Mouse (Mus musculus): Measurements from ENCODE around the gene Cmtm3. TPM values are rescaled to one million over a fixed set of nuclear protein-coding genes. Genes with fewer than 3 reads are reported as not detected.
A peak's percentile ranks its signal among the peaks of the same experiment; 100 is the strongest.

Gene Cmtm3
- polyA plus RNA-seq, 1 experiment: 133 TPM

DNA sequence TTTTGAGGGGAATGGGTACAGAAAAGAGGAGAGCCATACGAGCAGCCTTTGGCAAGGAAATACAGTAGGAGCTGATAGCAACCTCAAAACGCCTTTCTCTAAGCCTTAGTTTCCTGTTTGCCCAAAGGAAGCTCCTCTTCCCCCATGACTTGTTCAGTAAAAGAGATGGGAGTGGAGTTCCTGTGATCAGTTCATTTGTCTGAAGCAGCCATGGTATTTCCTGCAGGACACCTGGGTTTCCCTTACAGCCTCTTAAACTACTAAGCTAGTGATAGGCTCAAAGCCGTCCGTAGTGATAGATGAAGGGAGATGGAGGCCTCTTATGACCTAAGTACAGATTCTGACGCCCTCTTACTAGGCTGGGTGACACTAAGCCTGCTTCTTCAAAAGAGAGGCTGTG is 3.2 kb downstream of the Cmtm3 start:
- no peaks in the 10 kb centered on the region; the same call in 1 of the 2 replicates for H3K4me1 ChIP-seq (ENCODE audit: control insufficient read depth, insufficient read depth, low read length)
- TF ChIP-seq POLR2A (IDR thresholded peaks at IDR 0.05; ENCODE audit: low read depth, low read length) (no peak), CTCF (IDR thresholded peaks at IDR 0.05; ENCODE audit: borderline replicate concordance, insufficient read depth, low read length) (no peak)
- H3K4me3 ChIP-seq (ENCODE audit: insufficient read depth, low read length): no peak overlapping the region
- no peak overlapping the region for H3K27ac ChIP-seq (ENCODE audit: insufficient read depth, low read length)

- Histone ChIP-seq H3K27ac (ENCODE audit: insufficient read depth, low read length) (no peak overlapping the region), H3K4me3 (ENCODE audit: insufficient read depth, low read length) (no peak overlapping the region), H3K4me1 (ENCODE audit: control insufficient read depth, insufficient read depth, low read length) (no peaks in the 10 kb centered on the region; the same call in 1 of the 2 replicates)
- TF ChIP-seq CTCF (IDR thresholded peaks at IDR 0.05; ENCODE audit: borderline replicate concordance, insufficient read depth, low read length) (peak; percentile 99), POLR2A (IDR thresholded peaks at IDR 0.05; ENCODE audit: low read depth, low read length) (no peak)
Measured at GRCm38 (mm10) chr8:104343957-104344356, 4.7 kb downstream of the Cmtm3 start.

GRCm38 (mm10) chr8:104344622-104345021 is 5.4 kb downstream of the Cmtm3 start:
- H3K4me3 ChIP-seq (ENCODE audit: insufficient read depth, low read length): no peak overlapping the region
- no peaks in the 10 kb centered on the region; the same call in 1 of the 2 replicates for H3K4me1 ChIP-seq (ENCODE audit: control insufficient read depth, insufficient read depth, low read length)
- no peak overlapping the region for H3K27ac ChIP-seq (ENCODE audit: insufficient read depth, low read length)
- TF ChIP-seq POLR2A (IDR thresholded peaks at IDR 0.05; ENCODE audit: low read depth, low read length): no peak

- Histone ChIP-seq H3K4me3 (ENCODE audit: insufficient read depth, low read length) (no peak overlapping the region), H3K27ac (ENCODE audit: insufficient read depth, low read length) (no peak overlapping the region), H3K4me1 (ENCODE audit: control insufficient read depth, insufficient read depth, low read length) (no peaks in the 10 kb centered on the region; the same call in 1 of the 2 replicates)
- TF ChIP-seq POLR2A (IDR thresholded peaks at IDR 0.05; ENCODE audit: low read depth, low read length) (no peak), CTCF (IDR thresholded peaks at IDR 0.05; ENCODE audit: borderline replicate concordance, insufficient read depth, low read length) (no peak)
Measured at GRCm38 (mm10) chr8:104346706-104347105, 7.5 kb downstream of the Cmtm3 start.

- TF ChIP-seq POLR2A (IDR thresholded peaks at IDR 0.05; ENCODE audit: low read depth, low read length): no peak
- no peak for TF ChIP-seq CTCF (IDR thresholded peaks at IDR 0.05; ENCODE audit: borderline replicate concordance, insufficient read depth, low read length)
- Histone ChIP-seq H3K4me1 (ENCODE audit: control insufficient read depth, insufficient read depth, low read length) (no peaks in the 10 kb centered on the region), H3K27ac (ENCODE audit: insufficient read depth, low read length) (no peak overlapping the region), H3K4me3 (ENCODE audit: insufficient read depth, low read length) (no peak overlapping the region)
Measured at GRCm38 (mm10) chr8:104348971-104349370, 9.8 kb downstream of the Cmtm3 start.

GRCm38 (mm10) chr8:104350047-104350446 is 10.8 kb downstream of the Cmtm3 start:
- TF ChIP-seq POLR2A (IDR thresholded peaks at IDR 0.05; ENCODE audit: low read depth, low read length) (no peak), CTCF (IDR thresholded peaks at IDR 0.05; ENCODE audit: borderline replicate concordance, insufficient read depth, low read length) (no peak)

GRCm38 (mm10) chr8:104353186-104353585 is 14.0 kb downstream of the Cmtm3 start:
- Histone ChIP-seq H3K27ac (ENCODE audit: insufficient read depth, low read length) (no peak overlapping the region), H3K4me1 (ENCODE audit: control insufficient read depth, insufficient read depth, low read length) (no peaks in the 10 kb centered on the region), H3K4me3 (ENCODE audit: insufficient read depth, low read length) (no peak overlapping the region)
- peak; percentile 14; the same call in 1 of the 2 replicates for TF ChIP-seq CTCF (IDR thresholded peaks at IDR 0.05; ENCODE audit: borderline replicate concordance, insufficient read depth, low read length)
- no peak for TF ChIP-seq POLR2A (IDR thresholded peaks at IDR 0.05; ENCODE audit: low read depth, low read length)

More at GRCm38 (mm10) chr8:104350047-104350446, 10.8 kb downstream of the Cmtm3 start:
- Histone ChIP-seq H3K27ac (ENCODE audit: insufficient read depth, low read length) (no peak overlapping the region), H3K4me1 (ENCODE audit: control insufficient read depth, insufficient read depth, low read length) (no peaks in the 10 kb centered on the region), H3K4me3 (ENCODE audit: insufficient read depth, low read length) (no peak overlapping the region)

DNA sequence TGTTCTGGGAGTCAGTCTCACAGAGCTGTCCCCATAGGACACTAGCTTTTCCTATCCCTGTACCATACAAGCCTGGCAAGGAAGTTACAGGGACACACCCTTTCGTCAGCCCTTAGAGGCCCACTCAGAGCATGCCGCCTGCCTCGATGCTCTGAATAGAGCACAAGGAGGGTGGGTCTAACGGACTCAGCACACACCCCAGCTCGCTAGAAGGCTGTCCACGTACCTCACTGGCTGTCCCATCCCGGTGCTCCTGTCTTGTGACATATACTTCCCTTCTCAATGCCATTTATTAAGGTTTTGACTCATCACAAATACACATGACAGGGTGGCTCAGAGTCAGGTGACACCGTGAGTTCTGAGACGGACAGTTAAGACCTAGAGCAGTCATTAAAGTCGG is 15.3 kb downstream of the Cmtm3 start:
- no peaks in the 10 kb centered on the region for H3K4me1 ChIP-seq (ENCODE audit: control insufficient read depth, insufficient read depth, low read length)
- H3K4me3 ChIP-seq (ENCODE audit: insufficient read depth, low read length): no peak overlapping the region
- TF ChIP-seq POLR2A (IDR thresholded peaks at IDR 0.05; ENCODE audit: low read depth, low read length) (no peak), CTCF (IDR thresholded peaks at IDR 0.05; ENCODE audit: borderline replicate concordance, insufficient read depth, low read length) (no peak)
- H3K27ac ChIP-seq (ENCODE audit: insufficient read depth, low read length): no peak overlapping the region

- Histone ChIP-seq H3K4me3 (ENCODE audit: insufficient read depth, low read length) (no peak overlapping the region), H3K4me1 (ENCODE audit: control insufficient read depth, insufficient read depth, low read length) (no peaks in the 10 kb centered on the region), H3K27ac (ENCODE audit: insufficient read depth, low read length) (no peak overlapping the region)
- TF ChIP-seq POLR2A (IDR thresholded peaks at IDR 0.05; ENCODE audit: low read depth, low read length) (no peak), CTCF (IDR thresholded peaks at IDR 0.05; ENCODE audit: borderline replicate concordance, insufficient read depth, low read length) (no peak)
Measured at GRCm38 (mm10) chr8:104358637-104359036, 19.4 kb downstream of the Cmtm3 start.

DNA sequence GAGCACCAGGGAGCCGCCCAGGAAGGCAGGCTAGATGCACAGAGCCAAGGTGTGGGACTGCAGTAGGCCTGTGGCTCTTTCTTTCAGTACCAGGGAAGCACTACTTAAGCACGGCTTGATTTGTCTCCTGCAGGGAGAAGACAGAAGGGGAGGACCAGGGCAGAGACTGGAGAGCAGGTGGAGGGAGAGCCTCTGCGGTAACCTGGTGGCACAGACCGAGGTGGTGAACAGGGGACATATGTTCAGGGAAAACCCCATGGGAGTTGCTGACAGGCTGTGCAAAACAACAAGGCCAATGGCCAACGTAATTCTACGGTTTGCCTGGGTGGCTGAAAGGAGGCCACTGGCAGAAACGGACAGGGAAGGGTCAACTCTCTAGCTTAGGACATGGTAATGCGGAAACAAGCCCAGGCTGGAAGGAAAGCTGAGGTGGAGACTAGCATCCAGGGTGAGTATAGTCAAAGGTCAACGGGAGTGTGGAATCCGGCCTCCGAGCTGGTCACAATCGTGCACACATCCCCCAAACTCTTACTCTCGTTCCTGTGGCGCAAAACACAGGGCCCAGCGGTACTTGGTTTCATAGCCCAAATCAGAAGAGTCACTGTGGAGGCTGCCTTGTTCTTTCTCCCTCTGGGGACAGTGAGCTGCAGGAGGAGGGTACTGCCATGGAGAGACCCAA is 20.7 kb downstream of the Cmtm3 start:
- TF ChIP-seq POLR2A (IDR thresholded peaks at IDR 0.05; ENCODE audit: low read depth, low read length): no peak
- no peaks in the 10 kb centered on the region for H3K4me1 ChIP-seq (ENCODE audit: control insufficient read depth, insufficient read depth, low read length)
- no peak overlapping the region for H3K4me3 ChIP-seq (ENCODE audit: insufficient read depth, low read length)
- no peak overlapping the region for H3K27ac ChIP-seq (ENCODE audit: insufficient read depth, low read length)
